Mouse (Mus musculus): ENCODE results near the gene Pnisr. TPM values are rescaled to one million over a fixed set of nuclear protein-coding genes. Genes with fewer than 3 reads are reported as not detected.
A peak's percentile ranks its signal among the peaks of the same experiment; 100 is the strongest.

The Pnisr gene
- total and polyA plus RNA-seq, 3 experiments, result 31.7 to 99.0 TPM; not detected in 1

GRCm38 (mm10) chr4:21812635-21813034 is 34.7 kb upstream of the Pnisr start:
- TF ChIP-seq MXI1 (IDR thresholded peaks at IDR 0.05; ENCODE audit: low read depth, low read length), result no peak
- no peak for TF ChIP-seq GATA1 (IDR thresholded peaks at IDR 0.05; ENCODE audit: low read depth, low read length)
- no peak for TF ChIP-seq TBP (IDR thresholded peaks at IDR 0.05; ENCODE audit: low read depth, low read length)
- TF ChIP-seq MEF2A (IDR thresholded peaks at IDR 0.05; ENCODE audit: extremely low read depth, insufficient replicate concordance, low read depth, low read length, poor library complexity, severe bottlenecking), result no peak
- no peak for TF ChIP-seq MYC (IDR thresholded peaks at IDR 0.05; ENCODE audit: low read depth, low read length)
- TF ChIP-seq SIN3A (IDR thresholded peaks at IDR 0.05; ENCODE audit: low read length), result no peak
- H3K9me3 ChIP-seq (replicated peaks; ENCODE audit: insufficient read depth, low read length), result no peaks in the 10 kb centered on the region
- H3K36me3 ChIP-seq (ENCODE audit: control insufficient read depth in 1 of 2, insufficient read depth in 2 of 2, low read length in 2 of 2), result peaks cover 0 to 6% of the 10 kb centered on the region in 2 experiments; a peak in 2 of 4 replicates
- no peaks in the 10 kb centered on the region for H3K27me3 ChIP-seq (ENCODE audit: control insufficient read depth in 1 of 2, insufficient read depth in 2 of 2, low read length in 2 of 2)
- no peak overlapping the region for H3K27ac ChIP-seq (ENCODE audit: control insufficient read depth, low read depth, low read length)
- no peak overlapping the region for H3K4me3 ChIP-seq (ENCODE audit: control insufficient read depth in 1 of 2, insufficient read depth in 1 of 2, low read depth in 2 of 2, low read length in 2 of 2)
- no peaks in the 10 kb centered on the region for H3K79me2 ChIP-seq (ENCODE audit: control insufficient read depth, insufficient read depth, low read length, poor library complexity)
- DNase-seq (ENCODE audit: low read depth, low spot score), result no peak
- no peaks in the 10 kb centered on the region for H3K4me1 ChIP-seq (ENCODE audit: control insufficient read depth in 1 of 2, insufficient read depth in 2 of 2, low read length in 2 of 2)
- H3K9ac ChIP-seq (ENCODE audit: control insufficient read depth, low read depth, low read length, poor library complexity, severe bottlenecking), result no peak overlapping the region

DNA sequence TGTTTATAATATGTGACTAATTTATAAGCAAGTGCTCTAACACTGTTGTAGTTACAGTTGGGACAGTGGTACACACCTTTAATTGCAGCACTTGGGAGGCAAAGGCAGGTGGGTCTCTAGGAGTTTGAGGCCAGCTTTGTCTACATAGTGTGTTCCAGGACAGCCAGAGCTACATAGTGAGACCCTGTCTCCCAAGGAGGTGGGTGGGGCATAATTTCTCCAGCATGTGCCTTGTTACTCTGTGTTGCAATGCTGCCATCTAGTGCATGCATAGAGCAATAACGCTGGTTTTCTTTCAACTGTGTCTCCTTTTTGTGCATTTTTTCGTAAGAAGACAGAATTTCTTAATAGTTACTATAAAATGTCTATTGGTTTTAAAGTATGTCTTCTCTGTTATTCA is 33.4 kb upstream of the Pnisr start:
- H3K4me3 ChIP-seq (ENCODE audit: control insufficient read depth in 1 of 2, insufficient read depth in 1 of 2, low read depth in 2 of 2, low read length in 2 of 2), result no peak overlapping the region
- DNase-seq (ENCODE audit: low read depth, low spot score), result peak; percentile 81
- H3K79me2 ChIP-seq (ENCODE audit: control insufficient read depth, insufficient read depth, low read length, poor library complexity), result no peaks in the 10 kb centered on the region

GRCm38 (mm10) chr4:21826616-21827015 is 20.8 kb upstream of the Pnisr start:
- TF ChIP-seq MXI1 (IDR thresholded peaks at IDR 0.05; ENCODE audit: low read depth, low read length) (no peak), MAFK (IDR thresholded peaks at IDR 0.05; ENCODE audit: borderline replicate concordance, low read depth, low read length) (no peak), NRF1 (IDR thresholded peaks at IDR 0.05; ENCODE audit: insufficient read depth, low read depth, low read length, poor library complexity, severe bottlenecking) (no peak), MAZ (IDR thresholded peaks at IDR 0.05; ENCODE audit: low read depth, low read length) (no peak), RCOR1 (IDR thresholded peaks at IDR 0.05; ENCODE audit: low read depth, low read length) (no peak), ETS1 (IDR thresholded peaks at IDR 0.05; ENCODE audit: low read depth, low read length) (no peak)
- no peak for DNase-seq (ENCODE audit: low read depth, low spot score)
- no peak overlapping the region for H3K9ac ChIP-seq (ENCODE audit: control insufficient read depth, low read depth, low read length, poor library complexity, severe bottlenecking)
- H3K79me2 ChIP-seq (ENCODE audit: control insufficient read depth, insufficient read depth, low read length, poor library complexity), result no peaks in the 10 kb centered on the region; the same call in 1 of the 2 replicates
- H3K9me3 ChIP-seq (replicated peaks; ENCODE audit: insufficient read depth, low read length), result no peaks in the 10 kb centered on the region
- H3K27me3 ChIP-seq (ENCODE audit: control insufficient read depth in 1 of 2, insufficient read depth in 2 of 2, low read length in 2 of 2), result no peaks in the 10 kb centered on the region
- no peaks in the 10 kb centered on the region for H3K4me1 ChIP-seq (ENCODE audit: control insufficient read depth in 1 of 2, insufficient read depth in 2 of 2, low read length in 2 of 2)
- peaks cover 0 to 2% of the 10 kb centered on the region in 2 experiments; a peak in 2 of 4 replicates for H3K36me3 ChIP-seq (ENCODE audit: control insufficient read depth in 1 of 2, insufficient read depth in 2 of 2, low read length in 2 of 2)
- H3K27ac ChIP-seq (ENCODE audit: control insufficient read depth, low read depth, low read length), result no peak overlapping the region
- no peak overlapping the region for H3K4me3 ChIP-seq (ENCODE audit: control insufficient read depth in 1 of 2, insufficient read depth in 1 of 2, low read depth in 2 of 2, low read length in 2 of 2)

More for the DNA sequence above, 33.4 kb upstream of the Pnisr start:
- no peak for TF ChIP-seq BHLHE40 (IDR thresholded peaks at IDR 0.05; ENCODE audit: borderline replicate concordance, low read depth, low read length)
- TF ChIP-seq NRF1 (IDR thresholded peaks at IDR 0.05; ENCODE audit: insufficient read depth, low read depth, low read length, poor library complexity, severe bottlenecking), result no peak
- peak; percentile 67 to 93 (median 89) for TF ChIP-seq CTCF (IDR thresholded peaks at IDR 0.05 in 2 of 3, conservative IDR thresholded peaks at IDR 0.05 in 1 of 3; ENCODE audit: control insufficient read depth in 1 of 3, insufficient read depth in 1 of 3, low read depth in 2 of 3, low read length in 3 of 3, poor library complexity in 1 of 3, severe bottlenecking in 1 of 3)
- TF ChIP-seq ZC3H11A (IDR thresholded peaks at IDR 0.05; ENCODE audit: low read depth, low read length), result peak; percentile 61
- peak; percentile 32; the same call in 1 of the 2 replicates for TF ChIP-seq MXI1 (IDR thresholded peaks at IDR 0.05; ENCODE audit: low read depth, low read length)
- peak; percentile 91 for TF ChIP-seq RAD21 (IDR thresholded peaks at IDR 0.05; ENCODE audit: low read depth, low read length)
- TF ChIP-seq SMC3 (IDR thresholded peaks at IDR 0.05; ENCODE audit: low read depth, low read length), result peak; percentile 80
- peak; percentile 82 for TF ChIP-seq MYC (IDR thresholded peaks at IDR 0.05; ENCODE audit: low read depth, low read length)
- no peaks in the 10 kb centered on the region for H3K9me3 ChIP-seq (replicated peaks; ENCODE audit: insufficient read depth, low read length)
- peaks cover 0 to 8% of the 10 kb centered on the region in 2 experiments; a peak in 2 of 4 replicates for H3K36me3 ChIP-seq (ENCODE audit: control insufficient read depth in 1 of 2, insufficient read depth in 2 of 2, low read length in 2 of 2)
- no peak overlapping the region for H3K27ac ChIP-seq (ENCODE audit: control insufficient read depth, low read depth, low read length)
- H3K4me1 ChIP-seq (ENCODE audit: control insufficient read depth in 1 of 2, insufficient read depth in 2 of 2, low read length in 2 of 2), result no peaks in the 10 kb centered on the region
- H3K9ac ChIP-seq (ENCODE audit: control insufficient read depth, low read depth, low read length, poor library complexity, severe bottlenecking), result no peak overlapping the region
- no peaks in the 10 kb centered on the region for H3K27me3 ChIP-seq (ENCODE audit: control insufficient read depth in 1 of 2, insufficient read depth in 2 of 2, low read length in 2 of 2)

All from MEL (cell line).